Mouse (Mus musculus) E14TG2a.4 (cell line): ENCODE data around the gene Gm45337.

Experiments
- CTCF ChIP-seq: conservative IDR thresholded peaks from 2 replicates; pipeline ENCODE4 v1.5.1; 2014; ENCODE audit warnings: low read length
- NANOG ChIP-seq: IDR thresholded peaks from 2 replicates; pipeline ENCODE4 v1.6.1; 2014; ENCODE audit warnings: borderline replicate concordance, low read length, mixed read lengths
- POU5F1 ChIP-seq: IDR thresholded peaks from 2 replicates; pipeline ENCODE4 v1.6.1; 2014; ENCODE audit warnings: low read length, borderline replicate concordance

- TF ChIP-seq CTCF, result no peak
- TF ChIP-seq NANOG, result no peak
- no peak for TF ChIP-seq POU5F1
Observed at GRCm38 (mm10) chr7:142152191-142152590, 7.8 kb upstream of the Gm45337 start.
